Mouse (Mus musculus): ENCODE measurements around the gene Klre1. TPM values are rescaled to one million over a fixed set of nuclear protein-coding genes. Genes with fewer than 3 reads are reported as not detected.

The Klre1 gene
- not detected in 2 replicates for polyA plus RNA-seq (2015; fragmentation: Nextera tagmentation; extraction: Ambion mirVana)

GRCm38 (mm10) chr6:129577605-129578004 lies at the start of gene Klre1:
TSS of gene Klre1 (plus strand) at chr6:129577905.
- 93% methylated on average over 8 of the region's 8 CpGs for WGBS
- H3K27me3 ChIP-seq = no peaks in the 10 kb centered on the region
- no peak within 1 kb of the TSS for H3K27ac ChIP-seq
- no peaks in the 10 kb centered on the region for H3K4me1 ChIP-seq
- no peaks in the 10 kb centered on the region for H3K36me3 ChIP-seq
- no peak for ATAC-seq (ENCODE audit: low FRiP score, low read depth)
- no peak within 1 kb of the TSS for H3K4me2 ChIP-seq (replicated peaks)
- no peaks in the 10 kb centered on the region for H3K9me3 ChIP-seq
- no peak within 1 kb of the TSS for H3K4me3 ChIP-seq
- H3K9ac ChIP-seq = no peak within 1 kb of the TSS

GRCm38 (mm10) chr6:129529605-129530004 lies 48.1 kb upstream of the Klre1 start:
- Histone ChIP-seq H3K9me3 (no peaks in the 10 kb centered on the region), H3K27ac (no peak overlapping the region), H3K27me3 (no peaks in the 10 kb centered on the region), H3K4me1 (peaks cover 7% of the 10 kb centered on the region), H3K36me3 (no peaks in the 10 kb centered on the region), H3K4me2 (replicated peaks) (no peak overlapping the region), H3K4me3 (no peak overlapping the region), H3K9ac (no peak overlapping the region)
- ATAC-seq (ENCODE audit: low FRiP score, low read depth) = no peak
- 77% methylated on average over 1 of the region's 1 CpGs for WGBS

- no peak for ATAC-seq (ENCODE audit: low FRiP score, low read depth)
- no peaks in the 10 kb centered on the region for H3K9me3 ChIP-seq
- H3K27me3 ChIP-seq = no peaks in the 10 kb centered on the region
- no peak overlapping the region for H3K4me2 ChIP-seq (replicated peaks)
- H3K36me3 ChIP-seq = no peaks in the 10 kb centered on the region
- no peak overlapping the region for H3K9ac ChIP-seq
- peaks cover 14% of the 10 kb centered on the region for H3K4me1 ChIP-seq
- H3K27ac ChIP-seq = no peak overlapping the region
- no peak overlapping the region for H3K4me3 ChIP-seq
Observed at GRCm38 (mm10) chr6:129530261-129530660, 47.4 kb upstream of the Klre1 start.

- Histone ChIP-seq H3K36me3 (0 out of 2 replicates have a peak, but pooled peaks cover 1% of the 10 kb centered on the region), H3K27me3 (no peaks in the 10 kb centered on the region), H3K4me3 (peak overlapping the region; percentile 86), H3K9ac (peak overlapping the region; percentile 76; the same call in 1 of the 2 replicates), H3K4me2 (replicated peaks) (peak overlapping the region; percentile 86), H3K9me3 (no peaks in the 10 kb centered on the region), H3K4me1 (peaks cover 22% of the 10 kb centered on the region), H3K27ac (no peak overlapping the region)
- 34% methylated on average over 7 of the region's 7 CpGs for WGBS
- peak; percentile 38; the same call in 1 of the 2 replicates for ATAC-seq (ENCODE audit: low FRiP score, low read depth)
Observed at GRCm38 (mm10) chr6:129532556-129532941, 45.2 kb upstream of the Klre1 start.

GRCm38 (mm10) chr6:129532942-129533860 lies 44.5 kb upstream of the Klre1 start, which contains the start of gene Gabarapl1:
TSS of gene Gabarapl1 (plus strand) at chr6:129533160.
- under 1% methylated on average over 55 of the region's 55 CpGs for WGBS
- H3K4me1 ChIP-seq = peaks cover 22% of the 10 kb centered on the region
- no peaks in the 10 kb centered on the region for H3K9me3 ChIP-seq
- H3K27me3 ChIP-seq = no peaks in the 10 kb centered on the region
- peak within 1 kb of the TSS; percentile 76 for H3K9ac ChIP-seq
- peaks cover 8% of the 10 kb centered on the region for H3K36me3 ChIP-seq
- H3K27ac ChIP-seq = no peak within 1 kb of the TSS
- peak within 1 kb of the TSS; percentile 86 for H3K4me3 ChIP-seq
- peak; percentile 83 for ATAC-seq (ENCODE audit: low FRiP score, low read depth)
- H3K4me2 ChIP-seq (replicated peaks) = peak within 1 kb of the TSS; percentile 86

GRCm38 (mm10) chr6:129534057-129534456 lies 43.6 kb upstream of the Klre1 start:
- Histone ChIP-seq H3K36me3 (peaks cover 16% of the 10 kb centered on the region), H3K9ac (peak overlapping the region; percentile 76), H3K27ac (no peak overlapping the region), H3K4me2 (replicated peaks) (peak overlapping the region; percentile 86), H3K9me3 (no peaks in the 10 kb centered on the region), H3K4me1 (peaks cover 22% of the 10 kb centered on the region), H3K27me3 (no peaks in the 10 kb centered on the region), H3K4me3 (peak overlapping the region; percentile 86)
- peak; percentile 21; the same call in 1 of the 2 replicates for ATAC-seq (ENCODE audit: low FRiP score, low read depth)
- 15% methylated on average over 9 of the region's 9 CpGs for whole genome bisulfite sequencing

GRCm38 (mm10) chr6:129534627-129535190 lies 43.0 kb upstream of the Klre1 start:
- H3K4me2 ChIP-seq (replicated peaks) = peak overlapping the region; percentile 86
- H3K4me3 ChIP-seq = peak overlapping the region; percentile 86
- H3K27me3 ChIP-seq = no peaks in the 10 kb centered on the region
- H3K36me3 ChIP-seq = peaks cover 23% of the 10 kb centered on the region
- H3K4me1 ChIP-seq = peaks cover 22% of the 10 kb centered on the region
- WGBS = 39% methylated on average over 4 of the region's 4 CpGs
- no peak for ATAC-seq (ENCODE audit: low FRiP score, low read depth)
- H3K9ac ChIP-seq = 0 out of 2 replicates have a peak overlapping the region, but pooled peaks have one; percentile 76
- H3K9me3 ChIP-seq = no peaks in the 10 kb centered on the region
- H3K27ac ChIP-seq = no peak overlapping the region

GRCm38 (mm10) chr6:129535723-129536122 lies 42.0 kb upstream of the Klre1 start:
- 78% methylated on average over 4 of the region's 4 CpGs for WGBS

GRCm38 (mm10) chr6:129538555-129538954 lies 39.1 kb upstream of the Klre1 start:
- no peaks in the 10 kb centered on the region for H3K27me3 ChIP-seq
- peaks cover 53% of the 10 kb centered on the region for H3K36me3 ChIP-seq
- no peak overlapping the region for H3K27ac ChIP-seq
- no peaks in the 10 kb centered on the region for H3K9me3 ChIP-seq
- no peak overlapping the region for H3K9ac ChIP-seq
- no peak overlapping the region for H3K4me3 ChIP-seq
- ATAC-seq (ENCODE audit: low FRiP score, low read depth) = no peak
- H3K4me2 ChIP-seq (replicated peaks) = no peak overlapping the region
- WGBS = 89% methylated on average over 6 of the region's 6 CpGs
- H3K4me1 ChIP-seq = peaks cover 18% of the 10 kb centered on the region

More at GRCm38 (mm10) chr6:129535723-129536122, 42.0 kb upstream of the Klre1 start:
- Histone ChIP-seq H3K9ac (no peak overlapping the region), H3K27ac (no peak overlapping the region), H3K27me3 (no peaks in the 10 kb centered on the region), H3K4me1 (peaks cover 22% of the 10 kb centered on the region), H3K36me3 (peaks cover 33% of the 10 kb centered on the region), H3K4me3 (no peak overlapping the region), H3K9me3 (no peaks in the 10 kb centered on the region), H3K4me2 (replicated peaks) (no peak overlapping the region; the same call in 1 of the 2 replicates)
- ATAC-seq (ENCODE audit: low FRiP score, low read depth) = no peak

GRCm38 (mm10) chr6:129541931-129542330 lies 35.8 kb upstream of the Klre1 start:
- no peaks in the 10 kb centered on the region for H3K27me3 ChIP-seq
- WGBS = 90% methylated on average over 9 of the region's 9 CpGs
- H3K9ac ChIP-seq = no peak overlapping the region
- ATAC-seq (ENCODE audit: low FRiP score, low read depth) = no peak
- no peaks in the 10 kb centered on the region for H3K4me1 ChIP-seq
- H3K9me3 ChIP-seq = no peaks in the 10 kb centered on the region
- H3K27ac ChIP-seq = no peak overlapping the region
- H3K36me3 ChIP-seq = peaks cover 53% of the 10 kb centered on the region
- H3K4me2 ChIP-seq (replicated peaks) = no peak overlapping the region
- H3K4me3 ChIP-seq = no peak overlapping the region

- H3K4me2 ChIP-seq (replicated peaks) = no peak overlapping the region
- H3K4me1 ChIP-seq = no peaks in the 10 kb centered on the region
- no peaks in the 10 kb centered on the region for H3K27me3 ChIP-seq
- 86% methylated on average over 3 of the region's 3 CpGs for WGBS
- H3K4me3 ChIP-seq = no peak overlapping the region
- H3K9ac ChIP-seq = no peak overlapping the region
- H3K27ac ChIP-seq = no peak overlapping the region
- peaks cover 52% of the 10 kb centered on the region for H3K36me3 ChIP-seq
- no peak for ATAC-seq (ENCODE audit: low FRiP score, low read depth)
- no peaks in the 10 kb centered on the region for H3K9me3 ChIP-seq
Observed at GRCm38 (mm10) chr6:129542540-129542939, 35.2 kb upstream of the Klre1 start.
